Mouse (Mus musculus) heart, embryonic 12.5 days (tissue): ENCODE results near the gene Mboat2. TPM values are rescaled to one million over a fixed set of nuclear protein-coding genes. Genes with fewer than 3 reads are reported as not detected.
A peak's percentile ranks its signal among the peaks of the same experiment; 100 is the strongest.

Experiments
- ATAC-seq: fragments of 200-750 bp; cut with Nextera tagmentation; 2 replicates; pipeline ENCODE4 v1.8.0; 2017; ENCODE audit warnings: moderate TSS enrichment, moderate library complexity; ENCODE audit not compliant: insufficient number of reproducible peaks, low FRiP score
- H3K27ac ChIP-seq: fragments of 300-500 bp; sonication (generic); 2 replicates; pipeline ENCODE4 v1.5.1; 2016; ENCODE audit warnings: mild to moderate bottlenecking, moderate library complexity; ENCODE audit not compliant: poor library complexity, severe bottlenecking
- H3K27me3 ChIP-seq: fragments of 300-500 bp; sonication (generic); replicated peaks from 2 replicates; pipeline ENCODE4 v1.6.1; 2016; ENCODE audit warnings: mild to moderate bottlenecking, moderate library complexity
- H3K36me3 ChIP-seq: fragments of 300-500 bp; sonication (generic); 2 replicates; pipeline ENCODE4 v1.6.1; 2016; ENCODE audit warnings: mild to moderate bottlenecking, moderate library complexity
- H3K4me1 ChIP-seq: fragments of 300-500 bp; sonication (generic); replicated peaks from 2 replicates; pipeline ENCODE4 v1.6.1; 2016; ENCODE audit warnings: mild to moderate bottlenecking
- H3K4me2 ChIP-seq: fragments of 300-500 bp; sonication (generic); 2 replicates; pipeline ENCODE4 v1.6.1; 2016; ENCODE audit warnings: mild to moderate bottlenecking, moderate library complexity
- H3K4me3 ChIP-seq: fragments of 300-500 bp; sonication (generic); 2 replicates; pipeline ENCODE4 v1.5.1; 2016; ENCODE audit warnings: mild to moderate bottlenecking
- H3K9ac ChIP-seq: fragments of 300-500 bp; sonication (generic); 2 replicates; pipeline ENCODE4 v1.6.1; 2016; ENCODE audit warnings: mild to moderate bottlenecking, moderate library complexity
- H3K9me3 ChIP-seq: fragments of 300-500 bp; sonication (generic); replicated peaks from 2 replicates; pipeline ENCODE4 v1.6.1; 2016; ENCODE audit warnings: mild to moderate bottlenecking, moderate library complexity
- WGBS: fragments of 180-500 bp; shearing (Covaris S2); methylation state at CpG from one replicate; pipeline ENCODE4 v1.1.7; 2016; 5-methylcytosine and 5-hydroxymethylcytosine counted together
- polyA plus RNA-seq: library from polyadenylated mRNA; unstranded; fragments of >200 nt; fragmentation: Nextera tagmentation; extraction: Ambion mirVana; gene quantifications from 2 replicates; pipeline ENCODE4 v1.2.1, GENCODE M21; 2016

The Mboat2 gene
- polyA plus RNA-seq, 1 experiment from 2014 or later, result 37.1 TPM

- Histone ChIP-seq H3K36me3 (peaks cover 43% of the 10 kb centered on the region), H3K27ac (no peak overlapping the region), H3K9me3 (no peaks in the 10 kb centered on the region), H3K9ac (no peak overlapping the region), H3K27me3 (no peaks in the 10 kb centered on the region), H3K4me1 (peaks cover 8% of the 10 kb centered on the region; the same call in 1 of the 2 replicates), H3K4me3 (no peak overlapping the region), H3K4me2 (no peak overlapping the region)
- WGBS, result 95% methylated on average over 5 of the region's 5 CpGs
- no peak for ATAC-seq
Measured at GRCm38 (mm10) chr12:24902736-24903135, 72.1 kb downstream of the Mboat2 start.

GRCm38 (mm10) chr12:24907894-24908293 lies 77.2 kb downstream of the Mboat2 start:
- WGBS, result 74% methylated on average over 2 of the region's 2 CpGs
- no peak overlapping the region for H3K9ac ChIP-seq
- H3K27ac ChIP-seq, result no peak overlapping the region
- H3K9me3 ChIP-seq, result no peaks in the 10 kb centered on the region
- H3K27me3 ChIP-seq, result no peaks in the 10 kb centered on the region
- H3K4me2 ChIP-seq, result no peak overlapping the region
- peaks cover 31% of the 10 kb centered on the region for H3K4me1 ChIP-seq
- no peak for ATAC-seq
- H3K4me3 ChIP-seq, result no peak overlapping the region
- peaks cover 19% of the 10 kb centered on the region for H3K36me3 ChIP-seq

- 72% methylated on average over 7 of the region's 7 CpGs for WGBS
- Histone ChIP-seq H3K4me1 (peaks cover 36% of the 10 kb centered on the region), H3K27ac (peak overlapping the region; percentile 14), H3K9me3 (no peaks in the 10 kb centered on the region), H3K4me2 (no peak overlapping the region), H3K9ac (no peak overlapping the region), H3K27me3 (no peaks in the 10 kb centered on the region), H3K4me3 (no peak overlapping the region), H3K36me3 (peaks cover 17% of the 10 kb centered on the region; the same call in 1 of the 2 replicates)
- ATAC-seq, result no peak
Measured at GRCm38 (mm10) chr12:24909679-24910078, 79.0 kb downstream of the Mboat2 start.

- peak overlapping the region; percentile 41 for H3K4me2 ChIP-seq
- no peaks in the 10 kb centered on the region for H3K9me3 ChIP-seq
- H3K4me1 ChIP-seq, result peaks cover 32% of the 10 kb centered on the region
- no peaks in the 10 kb centered on the region for H3K27me3 ChIP-seq
- 32% methylated on average over 6 of the region's 6 CpGs for WGBS
- H3K4me3 ChIP-seq, result no peak overlapping the region
- peak overlapping the region; percentile 92 for H3K27ac ChIP-seq
- H3K9ac ChIP-seq, result no peak overlapping the region
- no peak for ATAC-seq
- peaks cover 22% of the 10 kb centered on the region for H3K36me3 ChIP-seq
Measured at GRCm38 (mm10) chr12:24912174-24912573, 81.5 kb downstream of the Mboat2 start.

- H3K27me3 ChIP-seq, result no peaks in the 10 kb centered on the region
- H3K4me1 ChIP-seq, result peaks cover 30% of the 10 kb centered on the region
- 80% methylated on average over 1 of the region's 1 CpGs for WGBS
- H3K9ac ChIP-seq, result no peak overlapping the region
- H3K36me3 ChIP-seq, result peaks cover 23% of the 10 kb centered on the region
- H3K27ac ChIP-seq, result peak overlapping the region; percentile 92
- no peak for ATAC-seq
- H3K4me3 ChIP-seq, result no peak overlapping the region
- peak overlapping the region; percentile 41; the same call in 1 of the 2 replicates for H3K4me2 ChIP-seq
- H3K9me3 ChIP-seq, result peaks cover 3% of the 10 kb centered on the region; the same call in 1 of the 2 replicates
Measured at GRCm38 (mm10) chr12:24912876-24913275, 82.2 kb downstream of the Mboat2 start.

GRCm38 (mm10) chr12:24918575-24919262 lies 88.0 kb downstream of the Mboat2 start:
- ATAC-seq, result no peak
- 73% methylated on average over 12 of the region's 12 CpGs for WGBS
- no peak overlapping the region for H3K9ac ChIP-seq

GRCm38 (mm10) chr12:24920861-24921260 lies 90.2 kb downstream of the Mboat2 start:
- ATAC-seq, result no peak
- Histone ChIP-seq H3K27ac (no peak overlapping the region), H3K36me3 (peaks cover 20% of the 10 kb centered on the region), H3K4me3 (no peak overlapping the region), H3K4me2 (no peak overlapping the region), H3K9ac (no peak overlapping the region), H3K27me3 (no peaks in the 10 kb centered on the region), H3K9me3 (peaks cover 3% of the 10 kb centered on the region; the same call in 1 of the 2 replicates), H3K4me1 (peaks cover 20% of the 10 kb centered on the region)
- 74% methylated on average over 1 of the region's 1 CpGs for WGBS

More at GRCm38 (mm10) chr12:24918575-24919262, 88.0 kb downstream of the Mboat2 start:
- H3K4me3 ChIP-seq, result no peak overlapping the region
- H3K27me3 ChIP-seq, result no peaks in the 10 kb centered on the region
- peaks cover 3% of the 10 kb centered on the region; the same call in 1 of the 2 replicates for H3K9me3 ChIP-seq
- H3K36me3 ChIP-seq, result peaks cover 26% of the 10 kb centered on the region
- no peak overlapping the region for H3K27ac ChIP-seq
- no peak overlapping the region for H3K4me2 ChIP-seq
- H3K4me1 ChIP-seq, result peaks cover 4% of the 10 kb centered on the region

GRCm38 (mm10) chr12:24924003-24924402 lies 93.3 kb downstream of the Mboat2 start:
- WGBS, result 54% methylated on average over 4 of the region's 4 CpGs
- H3K4me2 ChIP-seq, result no peak overlapping the region
- H3K9ac ChIP-seq, result no peak overlapping the region
- no peaks in the 10 kb centered on the region for H3K9me3 ChIP-seq
- H3K36me3 ChIP-seq, result 0 out of 2 replicates have a peak, but pooled peaks cover 3% of the 10 kb centered on the region
- no peaks in the 10 kb centered on the region for H3K27me3 ChIP-seq
- no peak for ATAC-seq
- H3K4me3 ChIP-seq, result no peak overlapping the region
- H3K4me1 ChIP-seq, result peaks cover 32% of the 10 kb centered on the region
- H3K27ac ChIP-seq, result no peak overlapping the region

DNA sequence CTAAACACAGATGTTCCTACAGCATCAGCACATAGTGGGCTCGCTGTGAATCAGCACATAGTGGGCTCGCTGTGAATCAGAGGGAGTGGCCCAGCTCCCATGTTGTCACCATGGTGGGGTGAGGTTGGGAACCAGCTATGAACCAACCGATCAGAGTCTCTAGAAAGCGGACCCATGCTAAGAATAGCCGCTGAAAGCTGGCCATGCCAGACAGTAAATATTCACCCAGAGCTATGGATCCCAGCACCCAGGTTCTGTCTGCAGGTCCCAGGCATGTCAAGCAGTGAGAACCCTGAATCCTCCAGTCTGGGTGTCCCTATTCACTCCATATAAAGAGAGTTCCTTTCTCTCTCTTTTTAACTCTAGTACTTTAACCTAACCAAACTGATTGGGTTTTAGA lies 94.6 kb downstream of the Mboat2 start:
- no peak for ATAC-seq
- H3K9me3 ChIP-seq, result no peaks in the 10 kb centered on the region
- no peaks in the 10 kb centered on the region for H3K27me3 ChIP-seq
- peaks cover 32% of the 10 kb centered on the region for H3K4me1 ChIP-seq
- no peak overlapping the region for H3K27ac ChIP-seq
- H3K9ac ChIP-seq, result no peak overlapping the region
- 63% methylated on average over 5 of the region's 5 CpGs for WGBS
- H3K4me2 ChIP-seq, result no peak overlapping the region
- no peak overlapping the region for H3K4me3 ChIP-seq
- no peaks in the 10 kb centered on the region for H3K36me3 ChIP-seq

GRCm38 (mm10) chr12:24925684-24926083 lies 95.0 kb downstream of the Mboat2 start:
- peaks cover 36% of the 10 kb centered on the region for H3K4me1 ChIP-seq
- no peaks in the 10 kb centered on the region for H3K36me3 ChIP-seq
- no peaks in the 10 kb centered on the region for H3K27me3 ChIP-seq
- 38% methylated on average over 4 of the region's 4 CpGs for WGBS
- H3K4me3 ChIP-seq, result no peak overlapping the region
- ATAC-seq, result no peak
- H3K9me3 ChIP-seq, result no peaks in the 10 kb centered on the region
- H3K27ac ChIP-seq, result no peak overlapping the region
- no peak overlapping the region for H3K4me2 ChIP-seq
- H3K9ac ChIP-seq, result no peak overlapping the region

DNA sequence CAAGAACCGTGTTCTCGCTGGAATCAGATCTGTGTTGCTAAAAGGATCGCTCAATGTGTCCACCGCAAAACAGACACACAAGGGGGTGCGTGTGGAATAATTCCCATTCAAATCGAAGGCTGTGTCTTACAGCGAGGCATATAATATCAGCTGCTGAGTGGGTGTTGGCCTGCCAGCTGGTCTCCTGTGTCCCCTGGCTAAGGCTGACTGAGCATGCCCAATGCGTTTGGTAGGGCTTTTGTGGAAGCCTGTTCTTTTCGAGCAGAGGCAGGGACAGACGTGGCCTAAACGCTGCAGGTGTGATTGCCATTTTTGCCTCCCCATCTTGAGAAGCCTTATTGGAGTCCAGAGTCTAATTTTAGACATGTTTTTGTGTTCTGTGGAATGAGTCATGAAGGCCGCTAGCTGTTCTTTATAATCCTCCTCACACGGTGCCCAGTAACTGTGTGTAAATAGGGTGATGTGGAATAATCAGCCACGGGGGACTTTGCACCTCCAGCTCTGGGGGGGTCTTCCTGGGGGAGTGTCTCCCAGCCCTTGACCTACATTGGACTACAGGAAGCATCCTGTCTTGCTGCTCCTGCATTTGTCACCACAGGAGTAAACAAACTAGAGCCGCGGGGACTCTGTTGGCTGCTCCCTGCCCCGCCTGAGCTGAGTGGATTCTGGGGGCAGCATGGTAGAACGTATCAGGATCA lies 97.5 kb downstream of the Mboat2 start:
- H3K4me1 ChIP-seq, result peaks cover 45% of the 10 kb centered on the region
- H3K36me3 ChIP-seq, result 0 out of 2 replicates have a peak, but pooled peaks cover 4% of the 10 kb centered on the region
- H3K4me2 ChIP-seq, result no peak overlapping the region
- H3K27ac ChIP-seq, result 0 out of 2 replicates have a peak overlapping the region, but pooled peaks have one; percentile 10
- no peaks in the 10 kb centered on the region for H3K27me3 ChIP-seq
- no peak overlapping the region for H3K4me3 ChIP-seq
- no peak for ATAC-seq
- H3K9me3 ChIP-seq, result no peaks in the 10 kb centered on the region
- no peak overlapping the region for H3K9ac ChIP-seq
- WGBS, result 65% methylated on average over 18 of the region's 18 CpGs
